Mouse (Mus musculus) urinary bladder, adult 2 months (tissue): ENCODE data around the gene Matn4. TPM values are rescaled to one million over a fixed set of nuclear protein-coding genes. Genes with fewer than 3 reads are reported as not detected.
"Not testable (repeated sequence)": the region's sequence is repeated elsewhere in the genome, so short reads cannot be mapped to it uniquely, and the experiment has no call there.

Experiments used
- DNase-seq: peaks from one replicate; pipeline ENCODE4 v3.0.0; 2022; ENCODE audit warnings: low spot score
- polyA plus RNA-seq: library from polyadenylated mRNA; depleted of rRNA; stranded (reverse); fragments of >200 nt; gene quantifications from 2 replicates; pipeline ENCODE4 v1.2.3, GENCODE M21; 2012; rRNA removed

Matn4 gene
- polyA plus RNA-seq, 1 experiment: 3.4 TPM

DNA sequence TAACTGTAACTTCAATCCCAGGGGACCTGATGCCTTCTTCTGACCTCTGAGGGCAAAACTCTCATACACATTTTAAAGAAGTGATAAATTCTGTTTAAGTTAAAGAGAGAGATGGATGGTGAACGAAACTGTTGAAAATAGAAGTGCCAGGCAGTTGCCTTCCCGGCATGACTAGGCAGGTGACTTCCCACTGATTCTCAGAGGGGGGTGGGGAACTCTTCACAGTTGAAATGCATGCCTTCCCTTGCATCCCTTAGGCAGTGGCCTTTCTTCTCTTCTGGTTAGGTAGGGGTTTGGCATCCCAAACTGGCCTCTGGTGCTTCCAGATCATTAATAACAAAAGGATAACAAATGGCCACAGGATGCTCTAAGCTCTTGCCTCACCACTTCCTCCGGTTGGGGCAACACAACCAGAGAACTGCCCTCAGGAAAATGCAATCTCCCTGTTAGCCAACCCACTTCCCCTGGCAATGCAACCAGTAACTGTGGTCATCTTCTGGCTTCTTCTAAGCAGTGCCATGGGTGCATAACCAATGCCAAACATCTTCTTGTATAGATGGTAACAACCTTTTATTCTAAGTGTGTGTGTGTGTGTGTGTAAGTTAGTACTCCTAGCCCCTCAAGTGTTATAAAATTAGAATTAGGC lies 32.4 kb downstream of the Matn4 start:
- DNase-seq: no peak

DNA sequence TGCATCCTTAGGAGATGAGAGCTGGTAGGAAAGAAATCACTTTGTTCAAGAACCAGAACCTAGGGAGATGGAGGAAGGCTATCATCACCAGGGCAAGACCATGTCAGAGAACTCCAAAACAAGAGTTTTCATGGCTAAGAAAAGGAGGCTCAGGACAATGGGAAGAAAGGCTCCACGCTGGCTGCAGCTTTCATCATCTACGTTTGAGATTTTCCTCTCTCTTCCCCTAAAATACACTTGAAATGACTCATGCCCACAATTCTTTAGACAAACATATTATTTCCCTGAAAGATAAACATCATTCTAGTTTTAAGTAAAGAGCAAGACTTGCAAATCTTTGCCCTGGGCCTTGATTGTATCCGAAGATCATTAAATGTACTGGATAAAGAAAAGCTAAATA lies 33.6 kb downstream of the Matn4 start:
- no peak for DNase-seq

DNA sequence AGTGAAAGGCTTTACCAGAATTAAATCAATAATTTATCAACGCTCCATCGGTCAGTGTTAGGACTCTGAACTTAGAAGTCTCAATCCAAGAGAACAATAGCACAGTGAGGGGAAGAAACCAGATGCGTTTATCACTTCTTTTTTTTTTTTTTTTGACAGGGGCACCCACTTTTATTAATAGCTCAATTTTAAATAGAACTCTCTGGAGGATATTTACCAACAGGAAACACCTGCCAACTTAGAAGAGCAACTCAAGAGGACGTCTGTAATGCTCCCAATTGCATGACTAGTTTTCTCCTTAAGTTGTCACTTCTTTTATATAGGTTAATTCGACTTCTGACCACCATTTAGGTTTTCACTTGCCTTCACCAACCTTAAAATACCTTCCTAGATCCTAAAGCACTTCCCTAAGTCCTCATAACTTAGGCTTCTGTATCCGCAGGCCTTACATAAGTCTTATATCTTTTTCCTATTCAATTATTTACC lies 36.3 kb downstream of the Matn4 start:
- no peak for DNase-seq

DNA sequence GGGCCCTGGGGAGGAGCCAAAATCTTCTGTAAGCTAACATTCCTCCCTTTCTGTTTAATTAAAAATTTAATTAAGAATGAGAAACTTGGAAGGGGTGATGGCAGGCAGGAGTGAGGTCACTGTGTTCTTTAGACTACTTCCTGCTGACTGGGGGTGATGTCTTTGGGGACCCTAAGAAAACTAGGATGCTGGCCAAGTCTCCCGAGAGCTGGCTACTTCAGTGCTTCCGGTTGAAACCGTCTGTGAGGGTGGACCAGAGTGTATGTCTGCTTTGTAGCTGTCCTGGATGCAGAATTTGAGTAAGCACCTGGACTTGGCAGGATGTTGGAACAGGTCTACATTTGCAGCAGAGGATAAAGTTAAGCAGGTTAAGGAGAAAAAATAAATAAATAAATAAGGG lies 38.0 kb downstream of the Matn4 start:
- no peak for DNase-seq

DNA sequence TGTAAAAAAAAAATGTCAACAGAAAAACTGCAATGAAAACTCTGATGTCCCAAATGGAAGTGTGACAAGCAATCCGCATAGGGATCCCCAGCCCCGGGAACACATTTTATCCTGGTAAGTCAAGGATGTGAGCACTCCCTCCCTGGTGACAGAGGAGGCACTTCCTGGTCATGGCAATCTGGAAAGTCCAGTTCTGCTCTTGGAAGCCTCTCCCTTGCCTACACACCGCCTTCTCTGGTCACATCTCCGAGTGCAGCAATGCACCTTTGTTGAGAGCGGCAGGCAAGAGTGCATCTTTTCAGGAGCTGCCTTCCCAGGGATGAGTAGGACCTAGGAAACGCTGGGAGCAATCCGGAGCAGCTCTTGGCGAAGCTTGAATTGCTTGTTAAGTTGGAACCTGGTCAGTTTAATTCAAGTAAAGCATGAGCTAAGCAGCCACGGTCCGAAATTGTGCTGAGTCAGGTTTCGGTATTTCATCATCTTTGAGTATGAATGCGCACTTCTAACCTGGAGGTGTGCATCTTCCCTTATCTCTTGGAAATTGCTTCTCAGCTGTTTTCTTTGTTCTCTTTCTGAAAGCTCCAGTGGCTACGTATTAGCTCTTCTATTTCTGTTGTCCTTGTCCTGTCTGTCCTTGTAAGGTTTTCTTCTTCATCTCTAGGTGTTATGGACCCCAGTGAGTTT lies 43.8 kb downstream of the Matn4 start:
- no peak for DNase-seq

DNA sequence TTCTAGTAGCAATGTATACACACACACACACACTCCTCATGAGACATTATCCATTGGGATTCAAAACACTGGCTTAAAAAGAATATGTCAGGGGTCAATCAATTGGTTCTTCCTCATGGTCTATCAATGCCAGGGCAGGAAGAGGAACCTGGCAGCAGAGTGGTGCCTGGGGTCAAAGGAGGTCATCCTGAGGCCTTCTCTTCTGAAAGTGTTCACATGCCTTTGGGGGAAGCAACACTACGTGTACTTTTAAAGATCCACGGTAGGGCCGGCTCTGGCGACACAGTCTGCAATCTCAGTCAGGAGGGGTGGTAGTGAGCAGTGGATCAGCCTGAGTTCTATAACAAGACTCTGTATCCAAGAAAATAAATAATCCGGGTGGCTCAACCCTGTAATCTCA lies 45.3 kb downstream of the Matn4 start:
- DNase-seq: no peak

DNA sequence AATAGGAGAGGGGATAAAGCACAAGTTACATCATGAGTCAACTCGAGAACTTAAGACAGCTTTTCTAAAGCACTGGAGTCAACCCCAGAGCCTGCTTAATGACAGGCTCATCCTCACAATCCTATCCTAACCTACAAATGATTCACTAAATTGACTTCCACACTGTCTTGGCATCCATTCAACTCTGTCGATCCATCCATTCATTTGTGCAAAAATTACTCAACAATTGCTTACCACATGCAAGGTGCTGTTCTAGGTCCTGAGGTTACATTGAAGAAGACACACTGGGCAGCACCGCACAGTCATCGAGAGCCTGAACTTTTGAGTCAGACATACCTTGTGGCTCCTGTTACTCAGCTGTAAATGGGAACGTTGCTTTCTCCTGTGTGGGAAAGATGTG lies 45.9 kb downstream of the Matn4 start:
- DNase-seq: no peak

DNA sequence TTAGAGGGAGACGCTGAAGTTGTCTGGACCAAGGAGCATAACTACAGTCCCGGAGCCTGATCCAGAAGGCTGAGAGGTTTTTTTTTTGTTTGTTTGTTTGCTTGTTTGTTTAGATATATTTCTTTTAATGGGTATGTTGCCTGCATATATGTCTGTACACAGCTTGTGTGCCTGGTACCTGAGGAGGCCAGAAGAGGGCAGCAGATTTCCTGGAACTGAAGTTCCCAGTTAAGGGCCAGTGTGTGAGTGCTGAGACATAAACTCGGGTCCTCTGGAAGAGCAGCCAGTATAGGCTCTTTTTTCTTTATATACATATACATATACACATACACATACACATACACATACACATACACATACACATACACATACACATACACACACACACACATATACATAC lies 46.6 kb downstream of the Matn4 start:
- DNase-seq: no peak

DNA sequence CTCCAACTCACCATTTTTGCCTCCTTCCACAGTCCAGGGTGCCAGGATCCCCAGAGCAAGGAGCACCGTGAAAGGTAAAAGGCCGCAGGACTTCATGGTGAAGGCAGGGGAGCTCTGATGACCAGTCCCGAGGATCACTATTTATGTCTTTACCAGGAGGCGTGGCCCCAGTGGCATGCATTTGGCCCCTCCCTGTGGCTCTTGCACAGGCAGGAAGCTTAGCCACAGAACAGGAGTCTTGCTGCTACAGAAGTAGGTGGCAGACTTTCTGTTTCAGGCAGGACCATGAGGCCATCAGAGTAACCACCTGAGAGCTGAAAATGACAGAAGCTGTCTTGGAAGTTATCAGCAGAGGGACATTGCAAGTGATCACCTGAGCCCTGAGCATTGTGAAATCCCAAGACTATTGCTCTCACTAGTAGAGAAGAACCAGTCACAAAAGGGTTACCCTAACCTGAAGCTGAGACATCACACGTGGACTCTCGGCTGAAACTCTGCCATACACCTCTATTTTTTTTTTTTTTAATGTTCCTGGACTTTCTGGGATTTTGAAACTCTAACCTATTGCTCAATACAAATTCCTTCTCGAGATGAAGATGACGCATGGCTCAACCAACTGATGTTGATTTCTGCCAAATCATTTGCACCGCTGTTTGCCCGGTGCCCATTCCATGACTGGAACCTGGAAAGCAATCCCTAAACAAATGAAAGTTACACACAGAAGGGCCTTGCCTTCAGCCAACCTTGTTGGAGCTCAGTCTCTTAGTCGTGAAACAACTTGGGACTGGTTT lies 48.6 kb downstream of the Matn4 start:
- no peak for DNase-seq

DNA sequence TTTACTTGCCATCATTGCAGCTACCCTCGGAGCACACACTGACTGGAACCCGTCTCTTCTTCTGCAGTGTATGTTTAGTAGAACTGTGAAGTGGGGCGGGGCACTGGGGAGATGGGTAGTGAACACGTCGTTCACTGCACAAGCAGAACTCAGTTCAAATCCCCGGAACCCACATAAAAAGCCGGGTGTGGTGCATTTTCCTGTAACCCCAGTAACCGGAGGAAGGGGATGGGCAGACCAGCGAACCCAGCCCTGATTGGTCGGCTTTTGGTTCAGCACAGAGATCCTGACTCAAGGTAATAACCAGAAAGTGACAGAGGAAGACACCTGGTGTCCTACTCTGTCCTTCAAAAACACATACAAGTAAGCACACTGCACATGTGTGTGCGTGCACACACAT lies 51.6 kb downstream of the Matn4 start:
- DNase-seq: no peak

DNA sequence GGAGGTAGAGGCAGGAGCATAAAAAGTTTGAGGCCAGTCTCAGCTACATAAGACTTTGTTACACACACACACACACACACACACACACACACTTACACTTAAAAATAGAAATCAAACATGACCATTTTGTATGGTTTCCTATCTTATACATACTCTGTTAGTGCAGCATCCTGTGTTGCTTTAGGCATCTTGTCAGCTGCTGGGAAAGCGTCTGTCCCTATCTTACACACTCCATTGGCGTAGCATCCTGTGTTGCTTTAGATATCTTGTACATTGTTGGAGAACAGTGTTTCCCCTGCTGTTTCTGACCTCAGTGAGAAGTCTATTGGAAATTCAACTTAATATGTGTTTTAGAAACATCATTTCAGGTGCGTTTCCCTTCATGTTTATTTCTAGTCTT lies 52.3 kb downstream of the Matn4 start:
- no peak for DNase-seq

DNA sequence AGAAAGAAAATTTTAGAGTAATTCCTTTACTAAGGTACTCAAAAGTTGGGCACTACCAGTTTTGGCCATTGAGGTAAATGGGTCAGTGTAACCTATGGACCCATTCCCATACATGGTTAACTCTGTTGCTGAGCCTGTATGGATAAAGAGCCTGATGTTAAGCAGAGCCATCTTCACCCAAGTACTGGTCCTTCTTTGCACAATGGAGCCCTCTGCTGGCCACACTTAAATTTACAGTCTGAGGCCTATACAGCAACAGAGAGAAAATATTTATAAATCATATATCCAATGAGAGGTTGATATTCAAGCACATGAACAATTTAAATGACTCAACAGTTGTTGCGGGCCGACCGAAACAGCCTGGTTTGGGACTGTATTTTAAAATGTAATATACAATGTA lies 56.0 kb downstream of the Matn4 start:
- DNase-seq: no peak

DNA sequence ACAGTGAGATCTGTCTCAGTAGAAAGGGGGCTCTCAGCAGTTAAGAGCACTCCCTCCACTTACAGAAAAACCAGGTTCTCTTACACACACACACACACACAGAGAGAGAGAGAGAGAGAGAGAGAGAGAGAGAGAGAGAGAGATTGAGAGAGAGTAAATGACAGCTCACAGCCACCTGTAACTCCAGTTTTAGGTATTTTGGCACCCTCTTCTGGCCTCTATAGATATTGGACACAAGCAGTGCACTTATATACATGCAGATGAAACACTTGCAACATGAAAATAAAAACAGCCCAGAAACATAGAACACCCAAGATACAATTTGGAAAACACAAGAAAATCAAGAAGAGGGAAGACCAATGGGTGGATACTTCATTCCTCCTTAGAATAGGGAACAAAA lies 57.3 kb downstream of the Matn4 start:
- not testable (repeated sequence) for DNase-seq

DNA sequence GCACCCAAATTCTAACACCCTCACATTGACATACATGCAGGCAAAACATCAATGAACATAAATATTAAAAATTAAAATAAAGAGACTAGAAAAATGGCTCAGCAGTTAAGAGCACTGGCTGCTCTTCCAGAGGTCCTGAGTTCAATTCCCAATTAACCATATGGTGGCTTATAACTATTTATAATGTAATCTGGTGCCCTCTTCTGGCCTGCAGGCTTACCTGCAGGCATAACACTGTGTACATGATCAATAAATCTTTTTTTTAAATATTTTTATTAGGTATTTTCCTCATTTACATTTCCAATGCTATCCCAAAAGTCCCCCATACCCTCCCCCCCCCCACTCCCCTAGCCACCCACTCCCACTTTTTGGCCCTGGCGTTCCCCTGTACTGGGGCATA lies 61.2 kb downstream of the Matn4 start:
- DNase-seq: not testable (repeated sequence)

Other genes with a start within 250 kb of the Matn4 start
- gene Kcns1, start 234.0 kb downstream of the Matn4 start, polyA plus RNA-seq: 0.03 TPM in 1 of 2 replicates, not detected in the other
- gene Wfdc5, start 222.4 kb downstream of the Matn4 start, polyA plus RNA-seq: 0.03 TPM in 1 of 2 replicates, not detected in the other
- gene Wfdc12, start 214.6 kb downstream of the Matn4 start, polyA plus RNA-seq: 0.10 and 0.11 TPM in 2 replicates
- gene Wfdc15a, start 205.0 kb downstream of the Matn4 start, polyA plus RNA-seq: not detected in 2 replicates
- gene Wfdc15b, start 183.5 kb downstream of the Matn4 start, polyA plus RNA-seq: 90.6 and 114 TPM in 2 replicates
- gene Svs2, start 166.7 kb downstream of the Matn4 start, polyA plus RNA-seq: not detected in 2 replicates
- not detected in 2 replicates for gene Svs3b, start 148.5 kb downstream of the Matn4 start, polyA plus RNA-seq
- gene Svs4, start 126.7 kb downstream of the Matn4 start, polyA plus RNA-seq: not detected in 2 replicates
- gene Svs3a, start 115.9 kb downstream of the Matn4 start, polyA plus RNA-seq: not detected in 2 replicates
- gene Svs6, start 88.4 kb downstream of the Matn4 start, polyA plus RNA-seq: not detected in 2 replicates
- 0.11 TPM in 1 of 2 replicates, not detected in the other for gene Svs5, start 72.4 kb downstream of the Matn4 start, polyA plus RNA-seq
- gene Slpi, start 16.1 kb downstream of the Matn4 start, polyA plus RNA-seq: 28.3 and 42.1 TPM in 2 replicates
- gene Rbpjl, start 2.0 kb downstream of the Matn4 start, polyA plus RNA-seq: 0.01 TPM in 1 of 2 replicates, not detected in the other
- gene Sdc4, start 38.7 kb upstream of the Matn4 start, polyA plus RNA-seq: 150 and 162 TPM in 2 replicates
- gene Sys1, start 51.8 kb upstream of the Matn4 start, polyA plus RNA-seq: 38.9 and 45.9 TPM in 2 replicates
- gene Gm20458, start 55.8 kb upstream of the Matn4 start, polyA plus RNA-seq: 3.0 and 4.4 TPM in 2 replicates
- gene Trp53tg5, start 68.6 kb upstream of the Matn4 start, polyA plus RNA-seq: not detected in 2 replicates
- gene Dbndd2, start 80.9 kb upstream of the Matn4 start, polyA plus RNA-seq: 124 and 133 TPM in 2 replicates
- 55.9 and 71.5 TPM in 2 replicates for gene Pigt, start 92.4 kb upstream of the Matn4 start, polyA plus RNA-seq
- 775 and 802 TPM in 2 replicates for gene Wfdc2, start 157.3 kb upstream of the Matn4 start, polyA plus RNA-seq
- 0.14 and 0.31 TPM in 2 replicates for gene Spint3, start 168.3 kb upstream of the Matn4 start, polyA plus RNA-seq
- 1.3 and 2.0 TPM in 2 replicates for gene Wfdc6a, start 180.3 kb upstream of the Matn4 start, polyA plus RNA-seq
- not detected in 2 replicates for gene Eppin, start 188.4 kb upstream of the Matn4 start, polyA plus RNA-seq
- not detected in 2 replicates for gene Wfdc6b, start 208.4 kb upstream of the Matn4 start, polyA plus RNA-seq
- gene Wfdc8, start 208.5 kb upstream of the Matn4 start, polyA plus RNA-seq: not detected in 2 replicates
- gene Wfdc16, start 233.6 kb upstream of the Matn4 start, polyA plus RNA-seq: not detected in 2 replicates